Mouse (Mus musculus) lung, postnatal 0 days (tissue): ENCODE measurements at regions not wholly inside any gene's neighbourhood (a gene's known extent, or its start where the extent isn't known, plus 50 kb on each side); places are given as distances from the start of the nearest gene placed in this dataset.

ENCODE experiments used
- CTCF ChIP-seq: IDR thresholded peaks from 2 replicates; pipeline ENCODE4 v1.5.1; 2016; ENCODE audit warnings: antibody characterized with exemption, mild to moderate bottlenecking
- EP300 ChIP-seq: IDR thresholded peaks from 2 replicates; pipeline ENCODE4 v1.6.1; 2016; ENCODE audit warnings: antibody characterized with exemption, mild to moderate bottlenecking, control low read depth

DNA sequence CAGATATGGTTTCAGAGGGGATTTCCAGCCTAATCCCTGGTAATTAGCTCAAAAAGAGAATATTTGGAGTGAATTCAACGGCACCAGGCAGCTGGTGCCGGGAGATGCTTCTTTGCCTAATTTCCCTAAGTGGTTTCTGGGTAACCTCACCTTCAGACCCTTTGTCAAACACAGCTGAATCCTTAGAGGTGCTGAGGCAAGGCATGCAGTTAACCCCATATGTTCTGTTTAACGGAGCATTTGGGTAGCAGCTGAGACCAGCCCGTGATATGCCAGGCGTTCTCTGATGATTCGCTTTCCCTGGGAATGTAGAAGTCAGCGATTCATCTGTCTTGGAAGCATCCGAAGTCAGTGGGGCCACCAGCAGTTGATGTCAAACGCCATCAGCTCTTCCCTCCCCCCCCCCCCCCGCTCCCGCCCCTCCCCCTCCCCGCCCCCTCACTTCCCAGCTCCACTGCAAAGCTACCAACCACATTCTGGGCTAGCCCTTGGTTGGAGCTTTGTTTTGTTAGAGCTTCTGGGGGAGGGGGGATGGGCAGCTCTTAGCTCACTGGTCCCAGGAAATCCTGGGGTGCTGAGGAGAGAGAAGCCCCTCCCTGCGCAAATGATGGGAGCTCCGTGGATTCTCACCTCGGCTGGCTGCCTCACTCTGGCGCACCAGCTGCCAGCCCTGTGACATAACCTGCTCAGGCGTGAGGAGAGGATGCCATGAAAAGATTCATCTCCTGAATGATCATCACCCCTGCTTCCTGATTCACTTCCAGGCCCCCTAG, 214.5 kb upstream of the Gm10131 start:
- TF ChIP-seq EP300 (no peak), CTCF (no peak)
